Mouse (Mus musculus): ENCODE results near the gene Nfyc.

GRCm38 (mm10) chr4:120817002-120817774 is 14.2 kb downstream of the Nfyc start:
- TF ChIP-seq MXI1 (IDR thresholded peaks at IDR 0.05; ENCODE audit: low read depth, low read length) (no peak), CTCF (IDR thresholded peaks at IDR 0.05 in 2 of 3, conservative IDR thresholded peaks at IDR 0.05 in 1 of 3; ENCODE audit: control insufficient read depth in 1 of 3, insufficient read depth in 1 of 3, low read depth in 2 of 3, low read length in 3 of 3, poor library complexity in 1 of 3, severe bottlenecking in 1 of 3) (no peak), ZNF384 (IDR thresholded peaks at IDR 0.05; ENCODE audit: low read depth, low read length) (no peak), ZC3H11A (IDR thresholded peaks at IDR 0.05; ENCODE audit: low read depth, low read length) (no peak), ELF1 (IDR thresholded peaks at IDR 0.05; ENCODE audit: low read depth, low read length) (no peak), BHLHE40 (IDR thresholded peaks at IDR 0.05; ENCODE audit: borderline replicate concordance, low read depth, low read length) (no peak), JUND (IDR thresholded peaks at IDR 0.05; ENCODE audit: low read depth, low read length) (no peak), POLR2A (IDR thresholded peaks at IDR 0.05; ENCODE audit: control insufficient read depth in 1 of 2, insufficient read depth in 1 of 2, low read depth in 1 of 2, low read length in 2 of 2, poor library complexity in 1 of 2) (no peak), GABPA (IDR thresholded peaks at IDR 0.05; ENCODE audit: low read depth, low read length) (no peak), USF2 (IDR thresholded peaks at IDR 0.05; ENCODE audit: borderline replicate concordance in 1 of 2, insufficient read depth in 1 of 2, low read depth in 1 of 2, low read length in 2 of 2) (no peak), EP300 (IDR thresholded peaks at IDR 0.05; ENCODE audit: low read depth in 1 of 2, low read length in 2 of 2) (no peak)

Measured in MEL (cell line).